In the genomic region with DNA sequence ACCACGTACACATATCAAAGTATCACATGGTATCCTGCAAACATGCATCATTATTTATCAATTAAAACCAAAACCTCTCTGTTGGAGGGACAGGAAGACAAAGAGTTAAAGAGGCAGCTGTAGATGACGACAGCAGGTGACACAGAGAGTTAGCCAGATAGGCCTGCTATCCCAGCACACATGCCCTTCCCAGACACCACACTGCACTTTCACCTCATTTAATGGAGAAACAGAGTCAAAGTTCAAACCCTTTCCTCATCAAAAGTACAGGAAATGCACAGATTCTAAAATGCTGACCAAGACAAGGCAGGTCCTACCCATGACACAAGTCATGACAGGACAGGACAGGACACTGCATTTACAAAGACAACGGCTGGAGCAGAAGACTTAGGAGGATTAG, we compare ENCODE assay signal across 31 mouse cellular contexts. TPM values are rescaled to one million over a fixed set of nuclear protein-coding genes. Genes with fewer than 3 reads are reported as not detected.
A peak's percentile ranks its signal among the peaks of the same experiment; 100 is the strongest.
DNase-seq lines count a peak whose midpoint lies in the region; ATAC-seq and TF ChIP-seq lines count a peak whose summit lies in the region.
"Had no signal": no experiment of that assay in that cellular context is flagged by ENCODE, and none has a peak within 500 bp of the region (broad histone marks: within the 10 kb centered on the region; RNA-seq: fewer than 3 reads in every experiment).

No protein-coding gene starts in this region.

- no peak overlapping the region for H3K4me3 ChIP-seq in liver, embryonic 12.5 days
- H3K4me3 ChIP-seq in liver, postnatal 0 days (ENCODE audit: low read depth, low read length) = no peak overlapping the region
- H3K4me3 ChIP-seq in hindbrain, embryonic 11.5 days (ENCODE audit: low read depth, low read length) = no peak overlapping the region
- H3K4me3 ChIP-seq: embryonic facial prominence, embryonic 10.5 days; embryonic facial prominence, embryonic 15.5 days; forebrain, embryonic 13.5 days; heart, embryonic 10.5 days; heart, embryonic 15.5 days; hindbrain, embryonic 13.5 days; lung, embryonic 15.5 days; myocyte; neural tube, embryonic 12.5 days had no signal

- no peak overlapping the region for H3K27ac ChIP-seq in liver, embryonic 12.5 days
- peak overlapping the region; percentile 69 for H3K27ac ChIP-seq in liver, postnatal 0 days (ENCODE audit: low read depth)
- no peak overlapping the region for H3K27ac ChIP-seq in hindbrain, embryonic 11.5 days (ENCODE audit: low read depth, low read length)
- H3K27ac ChIP-seq: embryonic facial prominence, embryonic 10.5 days; embryonic facial prominence, embryonic 15.5 days; forebrain, embryonic 13.5 days; hindbrain, embryonic 13.5 days; kidney, postnatal 0 days; lung, embryonic 15.5 days; neural tube, embryonic 12.5 days had no signal

- no peak for TF ChIP-seq CTCF in liver, postnatal 0 days (IDR thresholded peaks at IDR 0.05; ENCODE audit: low read depth)

- DNase-seq in heart, adult 11 months = peak; percentile 72
- no peak for DNase-seq in heart, postnatal 4 days
- peak; percentile 21 for DNase-seq in fat pad, adult 2 months (ENCODE audit: extremely low read depth, low read depth, low spot score)
- no peak for DNase-seq in liver, postnatal 0 days
- DNase-seq in testis, postnatal 14 days (ENCODE audit: low spot score) = no peak
- no peak for DNase-seq in hindbrain, embryonic 11.5 days (ENCODE audit: low spot score)
- DNase-seq: adrenal gland, adult 8-10 months; cerebellum, adult 8-10 months; cerebellum, postnatal 25 days; gastrocnemius, postnatal 14 days; layer of hippocampus, postnatal 36 days; left cerebral cortex, postnatal 4 days had no signal

- no peak overlapping the region for H3K4me2 ChIP-seq in liver, embryonic 12.5 days
- H3K4me2 ChIP-seq in liver, postnatal 0 days (ENCODE audit: low read depth, low read length) = no peak overlapping the region
- H3K4me2 ChIP-seq in hindbrain, embryonic 11.5 days (replicated peaks; ENCODE audit: low read depth, low read length) = no peak overlapping the region
- H3K4me2 ChIP-seq: embryonic facial prominence, embryonic 15.5 days; forebrain, embryonic 13.5 days; heart, embryonic 15.5 days; hindbrain, embryonic 13.5 days; lung, embryonic 15.5 days; midbrain, embryonic 11.5 days; neural tube, embryonic 12.5 days had no signal

- 0 out of 2 replicates have a peak, but pooled peaks have one; percentile 34 for ATAC-seq in liver, embryonic 12.5 days
- ATAC-seq in liver, postnatal 0 days = peak; percentile 96
- ATAC-seq in hindbrain, embryonic 11.5 days (ENCODE audit: low FRiP score) = no peak
- ATAC-seq: activated CD4-positive, CD25-positive, alpha-beta regulatory T cell, adult 4 months; forebrain, embryonic 13.5 days; inflammation-experienced regulatory T-cells, adult 6 months had no signal

- H3K4me1 ChIP-seq in liver, embryonic 12.5 days = peaks cover 20% of the 10 kb centered on the region
- 0 out of 2 replicates have a peak, but pooled peaks cover 2% of the 10 kb centered on the region for H3K4me1 ChIP-seq in liver, postnatal 0 days (ENCODE audit: insufficient read depth)
- no peaks in the 10 kb centered on the region for H3K4me1 ChIP-seq in hindbrain, embryonic 11.5 days (replicated peaks; ENCODE audit: control insufficient read depth, insufficient read depth, low read length)
- H3K4me1 ChIP-seq: embryonic facial prominence, embryonic 10.5 days; embryonic facial prominence, embryonic 15.5 days had no signal

- 0 out of 2 replicates have a peak, but pooled peaks have one; percentile 32 for TF ChIP-seq EP300 in liver, postnatal 0 days (IDR thresholded peaks at IDR 0.05; ENCODE audit: low read depth)

- no peaks in the 10 kb centered on the region for H3K9me3 ChIP-seq in liver, embryonic 12.5 days (replicated peaks)
- H3K9me3 ChIP-seq in liver, postnatal 0 days (ENCODE audit: low read length) = no peaks in the 10 kb centered on the region
- H3K9me3 ChIP-seq in hindbrain, embryonic 11.5 days (ENCODE audit: control insufficient read depth, low read length) = no peaks in the 10 kb centered on the region
- H3K9me3 ChIP-seq: embryonic facial prominence, embryonic 10.5 days; embryonic facial prominence, embryonic 15.5 days; forebrain, embryonic 13.5 days; heart, embryonic 10.5 days; heart, embryonic 15.5 days; hindbrain, embryonic 13.5 days; lung, embryonic 15.5 days; neural tube, embryonic 12.5 days had no signal

- H3K27me3 ChIP-seq in liver, embryonic 12.5 days (replicated peaks) = no peaks in the 10 kb centered on the region
- no peaks in the 10 kb centered on the region for H3K27me3 ChIP-seq in liver, postnatal 0 days (ENCODE audit: insufficient read depth, low read length)
- no peaks in the 10 kb centered on the region for H3K27me3 ChIP-seq in hindbrain, embryonic 11.5 days (ENCODE audit: control insufficient read depth, insufficient read depth, low read length)
- H3K27me3 ChIP-seq: CH12.LX; embryonic facial prominence, embryonic 15.5 days; forebrain, embryonic 13.5 days; heart, embryonic 15.5 days; hindbrain, embryonic 13.5 days; lung, embryonic 15.5 days; neural tube, embryonic 12.5 days had no signal

- WGBS in liver, embryonic 12.5 days (ENCODE audit: insufficient replicate concordance) = 59% methylated on average over 3 of the region's 3 CpGs
- WGBS in liver, postnatal 0 days (ENCODE audit: insufficient replicate concordance) = 63% methylated on average over 3 of the region's 3 CpGs
- whole genome bisulfite sequencing in hindbrain, embryonic 11.5 days = 82% methylated on average over 3 of the region's 3 CpGs

- no peak overlapping the region for H3K9ac ChIP-seq in liver, embryonic 12.5 days
- H3K9ac ChIP-seq in liver, postnatal 0 days (replicated peaks) = no peak overlapping the region
- no peak overlapping the region for H3K9ac ChIP-seq in hindbrain, embryonic 11.5 days (ENCODE audit: low read depth, low read length)
- H3K9ac ChIP-seq: embryonic facial prominence, embryonic 15.5 days; forebrain, embryonic 13.5 days; heart, embryonic 15.5 days; hindbrain, embryonic 13.5 days; lung, embryonic 15.5 days; neural tube, embryonic 12.5 days had no signal

- 0 out of 2 replicates have a peak, but pooled peaks cover 2% of the 10 kb centered on the region for H3K36me3 ChIP-seq in liver, embryonic 12.5 days
- H3K36me3 ChIP-seq in liver, postnatal 0 days (replicated peaks; ENCODE audit: insufficient read depth, low read length) = no peaks in the 10 kb centered on the region
- H3K36me3 ChIP-seq in hindbrain, embryonic 11.5 days (ENCODE audit: control insufficient read depth, insufficient read depth, low read length) = no peaks in the 10 kb centered on the region
- H3K36me3 ChIP-seq: embryonic facial prominence, embryonic 10.5 days; embryonic facial prominence, embryonic 15.5 days; heart, embryonic 10.5 days; heart, embryonic 15.5 days; hindbrain, embryonic 13.5 days; lung, embryonic 15.5 days; neural tube, embryonic 12.5 days had no signal

RNA-seq across cellular contexts. Expression of gene Ppp1r3g, which starts 57.0 kb away (rescaled TPM):
- 1 to 10 TPM; 2.0 to 2.5 TPM for total RNA-seq in heart, postnatal 4 days (2021)
- polyA plus RNA-seq in liver, embryonic 12.5 days (2016; fragmentation: Nextera tagmentation; extraction: Ambion mirVana) = 0.30 and 0.37 TPM in 2 replicates
- polyA plus RNA-seq in liver, postnatal 0 days (2015; fragmentation: Nextera tagmentation; extraction: Ambion mirVana) = 2.2 and 4.3 TPM in 2 replicates
- polyA plus RNA-seq in hindbrain, embryonic 11.5 days (2014; fragmentation: Nextera tagmentation; extraction: Ambion mirVana) = 0.76 and 0.82 TPM in 2 replicates
- total RNA-seq: CH12.LX; gastrocnemius, postnatal 14 days; granulocyte monocyte progenitor cell, adult 5-6 weeks; megakaryocyte, adult 5-6 weeks had no signal
- polyA plus RNA-seq: activated CD4-positive, CD25-positive, alpha-beta regulatory T cell, adult 4 months; C2C12; large intestine, adult 2 months; myocyte had no signal

Comparison
In these comparisons a context has a peak if more than half of its experiments do, and no peak if none do; other contexts are left out.
1. DNase-seq: peak in heart, adult 11 months (single experiment) and fat pad, adult 2 months (single experiment); none in heart, postnatal 4 days (single experiment), liver, postnatal 0 days (single experiment), testis, postnatal 14 days (single experiment) and hindbrain, embryonic 11.5 days (single experiment).